In genomic region chr2:145822013-145822782, GRCm38 (mm10) we compare ENCODE assay signal across 9 mouse cellular contexts.
DNase-seq lines count a peak whose midpoint lies in the region; ATAC-seq lines count a peak whose summit lies in the region.
"Had no signal": no experiment of that assay in that cellular context is flagged by ENCODE, and none has a peak within 500 bp of the region (broad histone marks: within the 10 kb centered on the region; RNA-seq: fewer than 3 reads in every experiment).

No protein-coding gene starts in this region.

- H3K36me3 ChIP-seq in liver, embryonic 12.5 days, result no peaks in the 10 kb centered on the region
- H3K36me3 ChIP-seq in liver, embryonic 11.5 days (ENCODE audit: control insufficient read depth, insufficient read depth, low read length), result no peaks in the 10 kb centered on the region
- peaks cover 18% of the 10 kb centered on the region for H3K36me3 ChIP-seq in heart, embryonic 14.5 days (ENCODE audit: control insufficient read depth, insufficient read depth, low read length)
- no peaks in the 10 kb centered on the region for H3K36me3 ChIP-seq in liver, embryonic 13.5 days
- H3K36me3 ChIP-seq in stomach, embryonic 15.5 days, result 0 out of 2 replicates have a peak, but pooled peaks cover 2% of the 10 kb centered on the region
- H3K36me3 ChIP-seq: hindbrain, embryonic 15.5 days had no signal

- 37% methylated on average over 15 of the region's 15 CpGs for WGBS in liver, embryonic 12.5 days (ENCODE audit: insufficient replicate concordance)
- 49% methylated on average over 15 of the region's 15 CpGs for WGBS in liver, embryonic 11.5 days
- WGBS in heart, embryonic 14.5 days, result 52% methylated on average over 15 of the region's 15 CpGs
- WGBS in liver, embryonic 13.5 days (ENCODE audit: insufficient replicate concordance), result 32% methylated on average over 15 of the region's 15 CpGs
- WGBS in stomach, embryonic 15.5 days, result 76% methylated on average over 15 of the region's 15 CpGs

- H3K9me3 ChIP-seq in liver, embryonic 12.5 days (replicated peaks), result no peaks in the 10 kb centered on the region
- no peaks in the 10 kb centered on the region for H3K9me3 ChIP-seq in liver, embryonic 11.5 days (ENCODE audit: control insufficient read depth, low read length)
- no peaks in the 10 kb centered on the region for H3K9me3 ChIP-seq in heart, embryonic 14.5 days (ENCODE audit: control insufficient read depth, low read length)
- no peaks in the 10 kb centered on the region for H3K9me3 ChIP-seq in liver, embryonic 13.5 days (replicated peaks)
- H3K9me3 ChIP-seq in stomach, embryonic 15.5 days, result no peaks in the 10 kb centered on the region
- H3K9me3 ChIP-seq: hindbrain, embryonic 15.5 days had no signal

- H3K27ac ChIP-seq in liver, embryonic 12.5 days, result no peak overlapping the region
- no peak overlapping the region for H3K27ac ChIP-seq in liver, embryonic 11.5 days (ENCODE audit: low read depth, low read length)
- H3K27ac ChIP-seq in heart, embryonic 14.5 days (replicated peaks in 1 of 2; ENCODE audit: control insufficient read depth in 1 of 2, insufficient read depth in 1 of 2, low read depth in 2 of 2, low read length in 2 of 2), result no peak overlapping the region
- no peak overlapping the region for H3K27ac ChIP-seq in liver, embryonic 13.5 days
- H3K27ac ChIP-seq in stomach, embryonic 15.5 days, result peak overlapping the region; percentile 54; the same call in 1 of the 2 replicates
- H3K27ac ChIP-seq: hindbrain, embryonic 15.5 days had no signal

- no peaks in the 10 kb centered on the region for H3K27me3 ChIP-seq in liver, embryonic 12.5 days (replicated peaks)
- H3K27me3 ChIP-seq in liver, embryonic 11.5 days (replicated peaks; ENCODE audit: control insufficient read depth, insufficient read depth, low read length), result no peaks in the 10 kb centered on the region; the same call in none of the 2 replicates
- no peaks in the 10 kb centered on the region for H3K27me3 ChIP-seq in heart, embryonic 14.5 days (ENCODE audit: control insufficient read depth, insufficient read depth, low read length)
- H3K27me3 ChIP-seq in liver, embryonic 13.5 days, result no peaks in the 10 kb centered on the region
- no peaks in the 10 kb centered on the region for H3K27me3 ChIP-seq in stomach, embryonic 15.5 days (replicated peaks)
- H3K27me3 ChIP-seq: hindbrain, embryonic 15.5 days had no signal

- ATAC-seq in liver, embryonic 12.5 days, result no peak
- no peak for ATAC-seq in liver, embryonic 11.5 days (replicated peaks; ENCODE audit: low FRiP score)
- ATAC-seq in heart, embryonic 14.5 days (ENCODE audit: insufficient number of reproducible peaks, insufficient read depth, low FRiP score, low read depth), result no peak
- no peak for ATAC-seq in liver, embryonic 13.5 days (ENCODE audit: low read depth)
- no peak for ATAC-seq in stomach, embryonic 15.5 days (ENCODE audit: insufficient read depth, low FRiP score, low read depth)

- H3K4me3 ChIP-seq in liver, embryonic 12.5 days, result no peak overlapping the region
- no peak overlapping the region for H3K4me3 ChIP-seq in liver, embryonic 11.5 days (ENCODE audit: low read depth, low read length)
- no peak overlapping the region for H3K4me3 ChIP-seq in heart, embryonic 14.5 days (ENCODE audit: control insufficient read depth in 1 of 2, insufficient read depth in 1 of 2, low read depth in 1 of 2, low read length in 2 of 2)
- 0 out of 2 replicates have a peak overlapping the region, but pooled peaks have one; percentile 6 for H3K4me3 ChIP-seq in liver, embryonic 13.5 days (replicated peaks)
- H3K4me3 ChIP-seq in stomach, embryonic 15.5 days (replicated peaks), result no peak overlapping the region; the same call in 1 of the 2 replicates
- H3K4me3 ChIP-seq: hindbrain, embryonic 15.5 days had no signal

- H3K9ac ChIP-seq in liver, embryonic 12.5 days, result no peak overlapping the region
- H3K9ac ChIP-seq in liver, embryonic 11.5 days (ENCODE audit: low read depth, low read length), result no peak overlapping the region
- H3K9ac ChIP-seq in heart, embryonic 14.5 days (ENCODE audit: low read length), result no peak overlapping the region
- H3K9ac ChIP-seq in liver, embryonic 13.5 days, result no peak overlapping the region
- H3K9ac ChIP-seq in stomach, embryonic 15.5 days, result no peak overlapping the region
- H3K9ac ChIP-seq: hindbrain, embryonic 15.5 days had no signal

- no peak for DNase-seq in liver, embryonic 11.5 days (ENCODE audit: low spot score)
- DNase-seq in liver, embryonic 13.5 days, result no peak
- no peak for DNase-seq in c-Kit-positive CD71-positive TER-119-positive erythroid progenitor cells, embryonic 14.5 days (ENCODE audit: low spot score)
- DNase-seq in thymus, adult 18-20 months, result no peak
- no peak for DNase-seq in embryo, embryonic 10 days (ENCODE audit: low spot score)

- H3K4me1 ChIP-seq in liver, embryonic 12.5 days, result no peaks in the 10 kb centered on the region
- no peaks in the 10 kb centered on the region for H3K4me1 ChIP-seq in liver, embryonic 11.5 days (replicated peaks; ENCODE audit: control insufficient read depth, insufficient read depth, low read length)
- H3K4me1 ChIP-seq in heart, embryonic 14.5 days (ENCODE audit: control insufficient read depth in 2 of 2, insufficient read depth in 2 of 2, low read length in 2 of 2), result peaks cover 8 to 13% of the 10 kb centered on the region in 2 experiments
- no peaks in the 10 kb centered on the region; the same call in 1 of the 2 replicates for H3K4me1 ChIP-seq in liver, embryonic 13.5 days (replicated peaks)
- no peaks in the 10 kb centered on the region for H3K4me1 ChIP-seq in stomach, embryonic 15.5 days
- H3K4me1 ChIP-seq: hindbrain, embryonic 15.5 days had no signal

- peak overlapping the region; percentile 24 for H3K4me2 ChIP-seq in liver, embryonic 12.5 days
- no peak overlapping the region; the same call in 1 of the 2 replicates for H3K4me2 ChIP-seq in liver, embryonic 11.5 days
- H3K4me2 ChIP-seq in heart, embryonic 14.5 days (ENCODE audit: low read length), result peak overlapping the region; percentile 30
- H3K4me2 ChIP-seq in liver, embryonic 13.5 days, result peak overlapping the region; percentile 14
- H3K4me2 ChIP-seq in stomach, embryonic 15.5 days, result no peak overlapping the region; the same call in 1 of the 2 replicates
- H3K4me2 ChIP-seq: hindbrain, embryonic 15.5 days had no signal

Comparison
In these comparisons a context has a peak if more than half of its experiments do, and no peak if none do; other contexts are left out.
1. H3K4me2 ChIP-seq: peak in liver, embryonic 12.5 days (single experiment), heart, embryonic 14.5 days (single experiment) and liver, embryonic 13.5 days (single experiment); none in liver, embryonic 11.5 days (single experiment) and stomach, embryonic 15.5 days (single experiment).